Mouse (Mus musculus) monocyte, adult 5-6 weeks (primary cell): ENCODE results near the gene Als2. TPM values are rescaled to one million over a fixed set of nuclear protein-coding genes. Genes with fewer than 3 reads are reported as not detected.

Source experiments
- ATAC-seq: fragments of 153-309, 156-312 bp; replicated peaks from 2 replicates; pipeline ENCODE4 v1.8.0; 2017; ENCODE audit warnings: mild to moderate bottlenecking; ENCODE audit not compliant: low TSS enrichment, insufficient number of reproducible peaks, severe bottlenecking, poor library complexity, low FRiP score
- total RNA-seq: library from RNA; stranded (forward); fragments of 200-1000, 200-491, 200-594 nt; gene quantifications from 3 replicates; pipeline ENCODE4 v1.2.3, GENCODE M21; 2017

Als2 gene
- total RNA-seq, 1 experiment from 2014 or later: 10.4 TPM

DNA sequence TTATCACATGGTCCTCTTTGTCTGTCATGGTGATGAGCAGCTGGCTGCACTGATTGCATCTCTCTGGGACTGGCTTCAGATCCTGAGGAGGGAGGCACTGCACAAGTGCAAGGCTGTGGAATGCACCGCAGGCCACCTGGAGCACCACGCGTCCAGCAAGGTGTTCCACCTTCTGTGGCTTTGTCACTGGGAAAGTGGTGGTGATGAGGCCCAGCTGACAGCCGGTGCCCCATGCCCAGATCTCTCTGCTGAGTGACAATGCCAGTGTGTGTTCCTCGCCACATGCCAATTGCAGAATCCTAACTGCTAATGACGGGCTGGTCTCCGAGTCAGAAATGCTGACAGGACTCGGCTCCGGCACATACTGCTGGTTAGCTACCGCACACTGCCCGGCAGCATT lies 21.6 kb downstream of the Als2 start:
- ATAC-seq: no peak

DNA sequence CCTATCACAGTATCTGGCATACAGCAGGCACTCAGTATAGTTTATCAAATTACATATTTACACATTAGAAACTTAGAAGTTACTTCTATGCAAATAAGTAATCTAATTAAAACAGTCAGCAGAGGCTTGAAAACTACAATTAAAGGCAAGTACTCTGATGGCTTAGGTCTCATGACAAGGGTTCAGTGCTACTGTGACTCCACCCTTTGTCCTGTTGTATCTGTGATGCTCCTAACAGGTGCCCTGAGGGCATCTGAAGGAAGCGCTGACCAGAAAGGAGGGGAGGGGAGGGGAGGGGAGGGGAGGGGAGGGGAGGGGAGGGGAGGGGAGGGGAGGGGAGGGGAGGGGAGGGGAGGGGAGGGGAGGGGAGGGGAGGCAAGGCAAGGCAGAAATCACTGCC lies 24.1 kb downstream of the Als2 start:
- ATAC-seq: no peak

DNA sequence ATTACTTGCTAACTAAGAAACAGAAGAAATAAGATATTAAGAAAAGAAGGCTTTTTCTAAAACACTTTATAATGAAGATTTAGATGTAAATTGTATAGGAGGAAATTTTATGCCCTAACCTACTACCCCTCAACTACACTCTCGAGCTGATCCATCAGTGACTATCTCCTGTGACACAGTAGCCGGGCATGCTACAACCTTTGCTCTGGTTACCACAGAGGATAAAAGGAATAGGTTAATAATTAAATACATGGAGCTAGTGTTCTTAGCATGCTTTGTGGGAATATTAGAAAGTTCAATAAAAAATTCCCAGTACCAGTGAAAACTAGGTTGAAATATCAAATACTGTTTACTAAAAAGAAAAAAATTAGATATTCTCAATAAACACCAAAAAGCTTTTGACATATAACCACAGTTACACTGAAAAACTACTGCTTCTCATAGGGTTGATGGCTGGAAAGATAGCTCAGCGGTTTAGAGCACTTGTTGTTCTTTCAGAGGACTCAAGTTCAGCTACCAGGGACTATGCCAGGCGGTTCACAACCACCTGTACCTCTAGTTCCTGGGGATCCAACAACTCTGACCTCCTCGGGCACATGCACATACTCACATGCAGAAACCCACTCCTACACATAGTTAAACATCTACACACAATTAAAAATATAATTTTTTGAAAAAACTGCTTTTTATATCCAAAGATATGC lies 24.8 kb downstream of the Als2 start:
- no peak for ATAC-seq

DNA sequence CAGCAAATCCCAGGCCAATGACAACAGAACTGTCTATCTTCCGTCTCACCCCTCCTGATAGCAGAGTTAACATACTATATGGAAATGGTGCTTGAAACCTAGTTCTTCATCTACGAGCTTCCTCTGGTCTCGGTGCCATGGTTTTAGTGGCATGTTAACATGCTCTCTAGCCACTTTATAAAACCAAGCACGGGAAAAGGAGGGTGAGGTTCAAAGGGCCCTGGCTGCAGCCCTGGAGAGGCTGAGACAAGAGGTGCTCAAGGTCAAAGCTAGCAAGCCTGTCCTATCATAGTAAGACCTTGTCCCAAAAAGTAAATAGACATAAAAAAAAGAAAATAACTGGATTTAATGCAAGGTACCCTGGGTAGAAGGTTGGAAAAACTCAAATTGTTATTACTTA lies 25.4 kb downstream of the Als2 start:
- ATAC-seq: no peak

DNA sequence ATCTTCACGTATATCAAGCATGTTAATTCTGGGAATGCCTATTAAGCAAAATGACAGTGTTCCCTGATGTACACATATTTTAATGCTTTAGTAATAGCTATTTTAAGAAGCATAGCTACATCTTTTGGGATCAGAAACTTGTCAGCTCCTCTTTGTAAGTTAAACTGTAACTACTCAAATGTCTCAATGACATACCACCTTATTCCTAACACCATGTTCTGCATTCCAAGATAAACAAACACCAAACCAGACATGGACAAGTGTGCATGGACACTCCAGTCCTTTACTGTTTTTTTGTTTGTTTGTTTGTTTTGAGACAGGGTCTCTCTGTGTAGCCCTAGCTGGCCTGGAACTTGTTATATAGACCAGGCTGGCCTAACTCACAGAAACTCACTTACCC lies 28.7 kb downstream of the Als2 start:
- no peak for ATAC-seq

DNA sequence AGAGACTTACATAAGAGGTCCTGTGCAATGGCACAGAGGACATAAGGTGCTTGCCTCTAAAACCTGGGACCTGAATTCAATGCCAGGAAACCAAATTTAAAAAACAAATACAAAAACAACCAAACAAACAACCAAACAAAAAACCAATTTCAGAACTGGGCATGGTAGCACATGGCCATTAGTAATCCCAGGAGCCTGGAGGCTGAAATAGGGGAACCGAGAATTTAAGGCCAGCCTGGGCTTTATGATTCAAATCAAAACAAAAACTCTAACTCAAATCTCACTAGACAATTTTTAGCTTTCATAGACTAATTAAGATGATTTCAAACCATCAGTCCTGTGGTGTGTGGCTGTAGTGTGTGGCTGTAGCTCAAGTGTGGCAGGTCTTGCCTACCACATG lies 32.5 kb downstream of the Als2 start:
- ATAC-seq: no peak

DNA sequence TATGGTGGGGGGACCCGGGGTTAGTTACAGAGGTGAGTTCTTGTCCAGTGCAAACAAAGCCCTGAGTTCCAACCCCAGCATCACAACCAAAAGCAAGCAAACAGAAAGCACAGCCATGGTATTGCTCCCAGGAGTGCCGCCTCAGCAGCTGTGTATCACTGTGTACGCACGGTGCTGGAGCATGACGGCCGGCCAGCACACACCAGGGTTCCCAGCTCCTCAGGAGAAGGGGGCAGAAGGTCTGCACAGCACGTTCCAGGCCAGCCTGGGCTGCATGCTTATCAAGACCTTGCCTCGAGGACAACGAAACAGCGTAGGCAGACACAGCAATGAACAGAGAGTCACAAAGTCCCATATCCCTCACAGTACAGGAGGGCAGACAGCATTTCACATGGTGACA lies 34.7 kb downstream of the Als2 start:
- no peak for ATAC-seq

DNA sequence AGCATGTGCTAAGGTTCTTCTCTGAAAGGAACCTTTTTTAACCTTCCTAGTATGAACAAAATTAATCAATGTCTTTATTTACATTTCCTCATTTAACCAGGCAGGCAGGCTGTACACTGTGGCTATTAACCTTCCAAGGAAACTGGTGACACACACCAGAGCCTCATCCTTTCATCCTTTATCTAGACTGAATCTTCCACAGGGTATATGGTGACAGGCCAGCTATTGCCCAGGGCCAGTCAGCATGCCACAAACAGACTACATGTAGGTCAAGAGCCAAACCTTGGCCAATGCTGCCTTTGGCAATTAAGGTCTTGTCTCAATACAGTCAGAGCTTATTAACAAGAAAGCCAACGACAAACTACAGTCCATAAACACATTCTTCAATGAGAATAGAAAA lies 35.5 kb downstream of the Als2 start:
- no peak for ATAC-seq

DNA sequence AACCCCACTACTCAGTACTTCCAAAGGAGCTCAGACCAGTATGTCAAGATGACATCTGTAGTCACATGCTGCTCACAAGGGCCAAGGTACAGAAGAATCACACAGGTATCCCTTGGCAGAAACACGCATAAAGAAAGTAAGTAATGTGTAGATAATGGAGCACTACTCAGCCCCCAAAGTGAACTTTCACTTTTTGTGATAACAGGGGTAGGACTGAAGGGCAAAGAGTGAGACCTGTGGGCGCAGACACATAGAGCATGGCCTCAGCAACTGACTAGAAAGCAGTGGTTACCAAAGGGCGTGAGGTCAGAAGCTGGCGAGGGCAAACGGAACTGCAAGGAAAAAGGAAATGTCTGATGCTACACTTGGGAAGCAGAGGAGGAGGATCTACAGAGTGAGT lies 36.1 kb downstream of the Als2 start:
- ATAC-seq: no peak

DNA sequence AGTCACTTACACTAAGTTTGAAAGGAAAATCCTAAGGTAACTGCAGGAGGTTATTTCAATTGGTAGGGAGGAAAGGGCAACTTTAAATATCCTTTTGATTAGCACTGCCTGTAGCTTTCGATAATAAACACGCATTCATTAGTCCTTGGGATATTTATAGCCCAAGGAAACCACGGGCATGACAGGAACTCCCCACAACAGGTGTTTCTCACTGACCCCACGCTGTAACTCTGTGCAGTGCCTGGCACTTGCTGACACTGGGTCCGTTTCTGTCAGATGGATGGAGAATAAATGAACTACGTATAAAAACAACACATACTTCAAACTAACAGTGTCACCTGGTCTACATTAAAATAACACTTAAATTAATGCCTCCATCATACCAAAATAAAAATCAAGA lies 42.1 kb downstream of the Als2 start:
- no peak for ATAC-seq

DNA sequence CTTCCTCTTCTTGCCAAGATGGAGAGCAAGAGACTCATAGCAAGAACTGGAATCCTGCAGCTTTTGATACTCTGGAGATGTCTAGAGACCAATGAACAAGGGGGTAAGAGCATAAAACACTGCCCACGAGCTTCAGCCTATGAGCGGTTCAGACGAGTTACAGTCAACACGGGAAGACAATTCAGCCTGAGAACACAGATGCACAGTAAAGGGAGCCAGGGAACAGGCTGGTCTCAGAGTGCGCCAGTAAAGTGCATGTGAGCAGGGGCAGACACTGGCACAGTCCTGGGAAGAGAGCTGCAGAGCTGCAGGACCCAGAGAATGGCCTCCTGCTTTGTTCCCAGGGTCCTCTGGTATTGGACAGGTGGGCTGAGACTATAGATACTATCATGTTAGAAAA lies 49.2 kb downstream of the Als2 start:
- ATAC-seq: no peak

DNA sequence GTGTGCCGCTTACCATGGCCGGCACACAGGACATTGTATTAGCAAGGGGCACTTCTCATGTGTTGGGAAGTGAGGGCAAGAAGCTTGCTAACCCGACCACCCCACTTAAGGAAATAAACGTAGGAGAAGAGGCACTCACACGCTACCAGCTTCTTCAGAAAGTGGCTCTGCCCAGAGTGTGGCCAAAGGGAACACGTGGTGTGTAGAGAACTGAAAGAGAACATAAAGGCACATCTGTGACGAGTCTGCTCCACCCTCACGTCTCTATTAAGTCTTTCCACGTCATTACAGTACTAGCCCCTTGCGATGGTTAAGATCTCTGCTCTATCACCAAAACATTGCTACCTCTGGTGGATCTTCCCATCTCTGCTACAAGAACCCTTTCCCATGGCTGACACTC lies 50.7 kb downstream of the Als2 start:
- no peak for ATAC-seq

DNA sequence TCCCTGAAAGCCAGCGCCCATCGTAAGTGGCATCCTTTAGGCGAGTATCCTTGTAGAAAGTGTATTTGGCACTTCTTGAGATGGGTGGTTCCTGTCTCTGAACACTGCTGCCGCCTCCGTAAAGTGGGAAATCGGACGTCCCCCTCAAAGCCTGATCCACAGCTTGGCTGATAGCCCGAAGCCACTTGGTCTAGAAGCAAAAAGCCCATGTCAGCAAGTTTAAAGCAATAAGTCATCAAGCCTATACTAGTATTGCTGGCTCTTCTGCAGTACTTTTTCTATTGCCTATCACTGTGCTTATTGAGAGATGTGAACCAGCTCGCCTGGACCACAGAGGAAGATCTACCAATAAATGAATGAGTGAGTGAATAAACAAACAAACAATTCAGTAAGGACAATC lies 51.6 kb downstream of the Als2 start:
- ATAC-seq: no peak

DNA sequence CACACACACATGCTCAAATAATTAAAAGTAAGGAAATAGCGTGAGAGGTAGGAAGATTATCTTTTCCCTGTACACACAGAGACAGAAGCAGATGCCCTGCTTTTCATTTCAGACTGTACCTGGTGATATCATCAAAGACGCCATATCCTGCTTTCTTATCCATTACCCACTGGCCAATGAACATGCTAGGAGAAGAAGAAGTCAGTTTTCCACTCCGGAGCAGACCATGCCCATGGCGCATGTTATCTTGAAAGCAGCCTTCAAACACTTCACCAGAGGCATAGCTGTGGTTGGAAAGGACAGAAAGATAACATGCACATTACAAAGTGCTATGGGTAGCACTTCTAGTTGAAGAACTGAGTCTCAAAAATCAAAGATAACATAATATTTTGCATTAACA lies 54.0 kb downstream of the Als2 start:
- ATAC-seq: no peak

DNA sequence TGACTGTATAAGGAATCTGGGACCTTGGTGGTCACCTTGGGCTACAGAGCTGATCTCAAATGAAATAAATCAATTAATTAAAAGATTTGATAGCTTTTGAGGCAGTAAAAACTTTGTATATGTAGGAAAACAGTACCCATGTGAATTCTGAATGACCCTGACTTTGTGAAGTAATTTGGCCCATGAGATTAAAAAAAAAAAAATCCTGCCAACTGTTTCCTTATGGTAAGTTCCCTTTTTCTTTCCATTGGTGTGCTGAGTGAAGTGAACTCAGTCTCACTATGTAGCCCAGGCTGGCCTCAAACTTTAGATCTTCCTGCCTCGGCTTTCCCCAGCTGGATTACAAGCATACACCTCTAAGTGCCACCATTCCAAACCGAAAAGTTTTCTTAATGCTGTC lies 54.7 kb downstream of the Als2 start:
- ATAC-seq: no peak

DNA sequence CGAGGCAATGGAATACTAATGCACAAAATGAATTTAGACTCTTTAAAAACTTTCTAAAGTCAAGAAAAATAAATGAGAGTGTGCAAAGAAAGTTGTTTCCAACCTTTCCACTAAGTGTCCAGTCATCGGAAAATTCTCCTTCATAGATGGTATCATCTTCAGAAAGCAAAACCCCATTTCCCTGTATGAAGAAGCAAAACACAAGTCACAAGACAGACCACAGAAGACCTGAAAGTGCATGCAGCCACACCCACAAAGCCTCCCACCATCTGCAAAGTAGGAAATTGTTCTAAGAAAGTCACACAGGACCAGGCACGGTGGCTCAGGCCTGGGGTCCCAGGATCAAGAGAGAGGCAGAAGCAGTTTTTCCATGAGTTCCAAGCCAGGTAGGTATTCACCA lies 57.0 kb downstream of the Als2 start:
- ATAC-seq: no peak

DNA sequence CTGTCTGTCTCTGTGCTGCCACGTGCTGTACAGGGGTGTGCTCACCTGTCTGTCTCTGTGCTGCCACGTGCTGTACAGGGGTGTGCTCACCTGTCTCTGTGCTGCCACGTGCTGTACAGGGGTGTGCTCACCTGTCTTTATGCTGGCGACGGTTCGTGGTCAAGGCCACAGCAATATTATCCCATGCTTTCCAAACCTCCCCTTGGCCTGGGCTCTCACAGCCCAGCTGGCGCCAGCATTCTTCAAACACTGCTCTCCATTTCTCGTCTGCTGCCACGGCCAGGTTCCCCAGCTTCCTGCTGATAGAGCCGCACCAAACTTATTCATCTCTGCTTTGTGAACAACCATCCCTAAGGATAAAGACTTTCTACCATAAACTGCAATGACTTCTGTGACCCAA lies 58.6 kb downstream of the Als2 start:
- no peak for ATAC-seq

DNA sequence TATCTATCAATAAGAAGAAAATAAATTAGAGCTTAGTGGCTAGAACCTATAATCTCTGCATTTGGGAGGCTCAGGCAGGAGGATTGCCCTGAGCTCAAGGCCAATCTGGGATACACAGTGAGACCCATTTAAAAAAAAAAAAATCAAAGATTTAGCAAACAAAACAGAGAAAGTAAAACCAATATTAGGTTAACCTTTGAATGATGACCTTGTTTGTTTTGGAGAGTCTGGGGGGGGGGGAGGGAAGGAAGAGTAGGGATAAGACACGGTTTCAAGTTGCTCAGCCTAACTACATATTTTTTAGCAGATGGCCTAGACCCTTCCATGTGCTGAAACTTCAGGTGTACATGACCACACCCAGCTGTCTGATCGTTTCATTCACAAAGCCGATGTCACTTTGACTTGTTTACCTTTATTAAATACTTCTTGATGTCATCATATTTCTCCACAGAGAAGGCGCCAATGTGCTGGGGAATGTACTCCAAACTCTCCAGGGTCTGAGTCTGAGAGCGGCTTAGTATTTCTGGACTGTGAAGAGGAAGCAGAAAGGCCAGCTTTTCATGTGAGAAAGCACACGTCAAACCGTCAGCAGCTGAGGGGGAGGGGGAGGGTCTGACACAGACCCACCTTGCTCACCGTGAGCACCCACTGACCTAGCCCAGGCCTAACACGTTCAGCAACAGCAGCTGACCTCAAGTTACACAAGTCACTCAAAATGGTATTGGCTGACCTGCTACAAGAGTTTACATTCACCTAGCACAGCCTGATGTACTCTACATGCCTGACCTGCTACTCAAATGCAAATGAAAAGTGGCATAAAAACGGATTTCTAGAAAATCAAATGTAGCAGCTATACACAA lies 62.3 kb downstream of the Als2 start:
- no peak for ATAC-seq

DNA sequence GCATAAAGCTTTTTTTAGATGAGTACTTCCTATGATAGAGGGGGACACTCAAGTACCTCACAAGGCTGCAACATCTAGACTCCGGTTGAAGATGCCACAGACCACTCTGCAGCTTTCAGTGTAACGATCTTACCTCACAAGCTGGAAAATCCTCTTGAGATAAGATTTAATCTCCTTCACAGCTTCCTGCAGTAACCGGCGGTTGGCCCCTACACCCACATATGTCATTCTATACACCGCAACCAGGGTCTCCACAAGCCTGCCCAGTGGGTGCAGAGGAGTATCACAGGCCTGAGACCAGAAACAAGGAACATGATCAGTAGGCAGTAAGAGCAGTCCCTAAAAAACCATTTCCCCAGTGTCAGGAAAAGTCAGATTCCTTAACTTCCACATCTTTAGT lies 64.0 kb downstream of the Als2 start:
- ATAC-seq: no peak

DNA sequence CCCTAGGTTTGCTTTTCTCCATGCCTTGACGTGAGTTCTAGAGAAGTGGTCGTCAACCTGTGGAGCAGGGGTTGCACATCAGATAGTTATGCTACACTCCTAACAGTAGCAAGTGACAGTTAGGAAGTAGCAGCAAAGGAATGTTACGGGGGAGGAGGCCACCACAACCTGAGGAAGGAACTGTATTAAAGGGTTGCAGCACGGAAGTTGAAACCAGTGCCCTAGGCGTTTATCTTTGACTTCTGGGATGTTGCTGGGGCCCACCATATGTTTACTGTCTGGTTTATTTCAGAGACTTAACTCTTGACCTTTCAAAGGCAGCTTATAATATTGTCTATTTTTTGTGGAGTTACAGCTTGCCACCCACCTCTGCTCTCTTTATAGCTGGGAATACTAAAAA lies 65.2 kb downstream of the Als2 start:
- no peak for ATAC-seq
